Mouse (Mus musculus): Measurements from ENCODE around the gene Acaca. TPM values are rescaled to one million over a fixed set of nuclear protein-coding genes. Genes with fewer than 3 reads are reported as not detected.

Gene Acaca
- polyA plus RNA-seq, 1 experiment from 2014 or later, result 22.6 TPM

GRCm38 (mm10) chr11:84281280-84281679 lies 151.8 kb downstream of the Acaca start:
- H3K36me3 ChIP-seq (ENCODE audit: control insufficient read depth, insufficient read depth, low read length), result peaks cover 3% of the 10 kb centered on the region; the same call in 1 of the 2 replicates
- H3K4me1 ChIP-seq (ENCODE audit: control insufficient read depth, insufficient read depth, low read depth, low read length), result no peaks in the 10 kb centered on the region; the same call in 1 of the 2 replicates
- H3K4me2 ChIP-seq (ENCODE audit: low read length), result no peak overlapping the region
- no peak overlapping the region; the same call in 1 of the 2 replicates for H3K27ac ChIP-seq (ENCODE audit: low read depth, low read length)
- ATAC-seq, result 0 out of 2 replicates have a peak, but pooled peaks have one; percentile 50
- H3K9me3 ChIP-seq (ENCODE audit: control insufficient read depth, low read length), result no peaks in the 10 kb centered on the region
- WGBS, result 37% methylated on average over 5 of the region's 5 CpGs
- no peak overlapping the region for H3K4me3 ChIP-seq (ENCODE audit: low read length)
- H3K9ac ChIP-seq (ENCODE audit: low read depth, low read length), result no peak overlapping the region
- no peaks in the 10 kb centered on the region for H3K27me3 ChIP-seq (replicated peaks; ENCODE audit: control insufficient read depth, insufficient read depth, low read length)

GRCm38 (mm10) chr11:84282944-84283703 lies 153.7 kb downstream of the Acaca start:
- no peak overlapping the region for H3K4me2 ChIP-seq (ENCODE audit: low read length)
- no peaks in the 10 kb centered on the region; the same call in 1 of the 2 replicates for H3K4me1 ChIP-seq (ENCODE audit: control insufficient read depth, insufficient read depth, low read depth, low read length)
- H3K9ac ChIP-seq (ENCODE audit: low read depth, low read length), result no peak overlapping the region
- H3K9me3 ChIP-seq (ENCODE audit: control insufficient read depth, low read length), result no peaks in the 10 kb centered on the region
- H3K36me3 ChIP-seq (ENCODE audit: control insufficient read depth, insufficient read depth, low read length), result peaks cover 3% of the 10 kb centered on the region; the same call in 1 of the 2 replicates
- 50% methylated on average over 7 of the region's 7 CpGs for WGBS
- ATAC-seq, result no peak
- H3K4me3 ChIP-seq (ENCODE audit: low read length), result no peak overlapping the region
- H3K27ac ChIP-seq (ENCODE audit: low read depth, low read length), result no peak overlapping the region
- no peaks in the 10 kb centered on the region for H3K27me3 ChIP-seq (replicated peaks; ENCODE audit: control insufficient read depth, insufficient read depth, low read length)

- H3K27ac ChIP-seq (ENCODE audit: low read depth, low read length), result no peak overlapping the region
- no peak for ATAC-seq
- no peak overlapping the region for H3K9ac ChIP-seq (ENCODE audit: low read depth, low read length)
- H3K36me3 ChIP-seq (ENCODE audit: control insufficient read depth, insufficient read depth, low read length), result peaks cover 2% of the 10 kb centered on the region; the same call in 1 of the 2 replicates
- H3K4me1 ChIP-seq (ENCODE audit: control insufficient read depth, insufficient read depth, low read depth, low read length), result no peaks in the 10 kb centered on the region
- no peaks in the 10 kb centered on the region for H3K9me3 ChIP-seq (ENCODE audit: control insufficient read depth, low read length)
- H3K4me2 ChIP-seq (ENCODE audit: low read length), result no peak overlapping the region
- no peaks in the 10 kb centered on the region for H3K27me3 ChIP-seq (replicated peaks; ENCODE audit: control insufficient read depth, insufficient read depth, low read length)
- no peak overlapping the region for H3K4me3 ChIP-seq (ENCODE audit: low read length)
- 65% methylated on average over 3 of the region's 3 CpGs for WGBS
These were observed 161.3 kb downstream of the Acaca start for GRCm38 (mm10) chr11:84290781-84291180.

- WGBS, result 85% methylated on average over 3 of the region's 3 CpGs
- no peak overlapping the region for H3K4me2 ChIP-seq (ENCODE audit: low read length)
- no peak for ATAC-seq
- H3K9ac ChIP-seq (ENCODE audit: low read depth, low read length), result no peak overlapping the region
- H3K36me3 ChIP-seq (ENCODE audit: control insufficient read depth, insufficient read depth, low read length), result peaks cover 2% of the 10 kb centered on the region; the same call in 1 of the 2 replicates
- H3K4me3 ChIP-seq (ENCODE audit: low read length), result no peak overlapping the region
- H3K9me3 ChIP-seq (ENCODE audit: control insufficient read depth, low read length), result no peaks in the 10 kb centered on the region
- no peaks in the 10 kb centered on the region for H3K4me1 ChIP-seq (ENCODE audit: control insufficient read depth, insufficient read depth, low read depth, low read length)
- H3K27ac ChIP-seq (ENCODE audit: low read depth, low read length), result no peak overlapping the region
- no peaks in the 10 kb centered on the region for H3K27me3 ChIP-seq (replicated peaks; ENCODE audit: control insufficient read depth, insufficient read depth, low read length)
These were observed 163.1 kb downstream of the Acaca start for GRCm38 (mm10) chr11:84292532-84292931.

- H3K27me3 ChIP-seq (replicated peaks; ENCODE audit: control insufficient read depth, insufficient read depth, low read length), result no peaks in the 10 kb centered on the region
- H3K36me3 ChIP-seq (ENCODE audit: control insufficient read depth, insufficient read depth, low read length), result peaks cover 2% of the 10 kb centered on the region; the same call in 1 of the 2 replicates
- H3K9me3 ChIP-seq (ENCODE audit: control insufficient read depth, low read length), result no peaks in the 10 kb centered on the region
- no peak overlapping the region for H3K4me3 ChIP-seq (ENCODE audit: low read length)
- peak; percentile 58; the same call in 1 of the 2 replicates for ATAC-seq
- no peaks in the 10 kb centered on the region for H3K4me1 ChIP-seq (ENCODE audit: control insufficient read depth, insufficient read depth, low read depth, low read length)
- 45% methylated on average over 3 of the region's 3 CpGs for WGBS
- no peak overlapping the region for H3K9ac ChIP-seq (ENCODE audit: low read depth, low read length)
- H3K27ac ChIP-seq (ENCODE audit: low read depth, low read length), result no peak overlapping the region
- no peak overlapping the region for H3K4me2 ChIP-seq (ENCODE audit: low read length)
These were observed 163.8 kb downstream of the Acaca start for GRCm38 (mm10) chr11:84293288-84293687.

GRCm38 (mm10) chr11:84296337-84296736 lies 166.9 kb downstream of the Acaca start:
- Histone ChIP-seq H3K36me3 (ENCODE audit: control insufficient read depth, insufficient read depth, low read length) (peaks cover 8% of the 10 kb centered on the region), H3K27me3 (replicated peaks; ENCODE audit: control insufficient read depth, insufficient read depth, low read length) (no peaks in the 10 kb centered on the region), H3K9ac (ENCODE audit: low read depth, low read length) (no peak overlapping the region), H3K4me1 (ENCODE audit: control insufficient read depth, insufficient read depth, low read depth, low read length) (no peaks in the 10 kb centered on the region), H3K4me3 (ENCODE audit: low read length) (no peak overlapping the region), H3K4me2 (ENCODE audit: low read length) (no peak overlapping the region), H3K27ac (ENCODE audit: low read depth, low read length) (no peak overlapping the region), H3K9me3 (ENCODE audit: control insufficient read depth, low read length) (no peaks in the 10 kb centered on the region)
- no peak for ATAC-seq
- 89% methylated on average over 2 of the region's 2 CpGs for WGBS

GRCm38 (mm10) chr11:84305474-84305873 lies 176.0 kb downstream of the Acaca start:
- Histone ChIP-seq H3K36me3 (ENCODE audit: control insufficient read depth, insufficient read depth, low read length) (peaks cover 6% of the 10 kb centered on the region), H3K4me2 (ENCODE audit: low read length) (no peak overlapping the region), H3K9ac (ENCODE audit: low read depth, low read length) (no peak overlapping the region), H3K27me3 (replicated peaks; ENCODE audit: control insufficient read depth, insufficient read depth, low read length) (no peaks in the 10 kb centered on the region), H3K27ac (ENCODE audit: low read depth, low read length) (no peak overlapping the region), H3K4me3 (ENCODE audit: low read length) (no peak overlapping the region), H3K4me1 (ENCODE audit: control insufficient read depth, insufficient read depth, low read depth, low read length) (no peaks in the 10 kb centered on the region), H3K9me3 (ENCODE audit: control insufficient read depth, low read length) (no peaks in the 10 kb centered on the region)
- ATAC-seq, result no peak
- WGBS, result 86% methylated on average over 1 of the region's 1 CpGs

- H3K9ac ChIP-seq (ENCODE audit: low read depth, low read length), result no peak overlapping the region
- WGBS, result 71% methylated on average over 6 of the region's 6 CpGs
- no peak overlapping the region for H3K4me3 ChIP-seq (ENCODE audit: low read length)
- peak; percentile 45; the same call in 1 of the 2 replicates for ATAC-seq
- H3K9me3 ChIP-seq (ENCODE audit: control insufficient read depth, low read length), result no peaks in the 10 kb centered on the region
- no peaks in the 10 kb centered on the region for H3K4me1 ChIP-seq (ENCODE audit: control insufficient read depth, insufficient read depth, low read depth, low read length)
- no peaks in the 10 kb centered on the region for H3K27me3 ChIP-seq (replicated peaks; ENCODE audit: control insufficient read depth, insufficient read depth, low read length)
- H3K36me3 ChIP-seq (ENCODE audit: control insufficient read depth, insufficient read depth, low read length), result no peaks in the 10 kb centered on the region
- no peak overlapping the region for H3K4me2 ChIP-seq (ENCODE audit: low read length)
- no peak overlapping the region for H3K27ac ChIP-seq (ENCODE audit: low read depth, low read length)
These were observed 176.8 kb downstream of the Acaca start for GRCm38 (mm10) chr11:84306158-84306742.

GRCm38 (mm10) chr11:84324032-84324752 lies 194.7 kb downstream of the Acaca start:
- H3K4me1 ChIP-seq (ENCODE audit: control insufficient read depth, insufficient read depth, low read depth, low read length), result peaks cover 7% of the 10 kb centered on the region
- WGBS, result 26% methylated on average over 7 of the region's 7 CpGs
- no peaks in the 10 kb centered on the region for H3K9me3 ChIP-seq (ENCODE audit: control insufficient read depth, low read length)
- no peak overlapping the region; the same call in 1 of the 2 replicates for H3K9ac ChIP-seq (ENCODE audit: low read depth, low read length)
- H3K27ac ChIP-seq (ENCODE audit: low read depth, low read length), result peak overlapping the region; percentile 64
- H3K27me3 ChIP-seq (replicated peaks; ENCODE audit: control insufficient read depth, insufficient read depth, low read length), result no peaks in the 10 kb centered on the region
- H3K36me3 ChIP-seq (ENCODE audit: control insufficient read depth, insufficient read depth, low read length), result no peaks in the 10 kb centered on the region
- no peak overlapping the region for H3K4me2 ChIP-seq (ENCODE audit: low read length)
- no peak; the same call in 1 of the 2 replicates for ATAC-seq
- H3K4me3 ChIP-seq (ENCODE audit: low read length), result no peak overlapping the region
